Mouse (Mus musculus): ENCODE measurements around the gene Sv2a. TPM values are rescaled to one million over a fixed set of nuclear protein-coding genes. Genes with fewer than 3 reads are reported as not detected.

Sv2a gene
- polyA plus RNA-seq, 1 experiment from 2014 or later, result 3.6 TPM

- Histone ChIP-seq H3K9me3 (ENCODE audit: low read depth, low read length) (no peaks in the 10 kb centered on the region), H3K4me3 (ENCODE audit: low read depth, low read length) (no peak overlapping the region), H3K36me3 (ENCODE audit: insufficient read depth) (peaks cover 57% of the 10 kb centered on the region), H3K4me2 (no peak overlapping the region), H3K4me1 (ENCODE audit: insufficient read depth) (peaks cover 9% of the 10 kb centered on the region; the same call in 1 of the 2 replicates), H3K27me3 (ENCODE audit: insufficient read depth, low read length) (no peaks in the 10 kb centered on the region), H3K9ac (no peak overlapping the region), H3K27ac (ENCODE audit: low read depth) (no peak overlapping the region)
- no peak for TF ChIP-seq CTCF (IDR thresholded peaks at IDR 0.05; ENCODE audit: low read depth)
- ATAC-seq (ENCODE audit: insufficient read depth), result no peak
- no peak for DNase-seq
- WGBS, result 77% methylated on average over 8 of the region's 8 CpGs
These were observed 25.4 kb upstream of the Sv2a start for GRCm38 (mm10) chr3:96155501-96155900.

GRCm38 (mm10) chr3:96159820-96160219, 21.1 kb upstream of the Sv2a start:
- WGBS, result 66% methylated on average over 4 of the region's 4 CpGs
- no peaks in the 10 kb centered on the region for H3K9me3 ChIP-seq (ENCODE audit: low read depth, low read length)
- DNase-seq (no peak), ATAC-seq (ENCODE audit: insufficient read depth) (no peak)
- H3K9ac ChIP-seq, result no peak overlapping the region
- no peaks in the 10 kb centered on the region for H3K27me3 ChIP-seq (ENCODE audit: insufficient read depth, low read length)
- H3K4me3 ChIP-seq (ENCODE audit: low read depth, low read length), result no peak overlapping the region
- H3K36me3 ChIP-seq (ENCODE audit: insufficient read depth), result peaks cover 16% of the 10 kb centered on the region
- TF ChIP-seq CTCF (IDR thresholded peaks at IDR 0.05; ENCODE audit: low read depth), result no peak
- 0 out of 2 replicates have a peak overlapping the region, but pooled peaks have one; percentile 5 for H3K27ac ChIP-seq (ENCODE audit: low read depth)
- H3K4me2 ChIP-seq, result peak overlapping the region; percentile 92; the same call in 1 of the 2 replicates
- H3K4me1 ChIP-seq (ENCODE audit: insufficient read depth), result peaks cover 10% of the 10 kb centered on the region

- Histone ChIP-seq H3K36me3 (ENCODE audit: insufficient read depth) (peaks cover 11% of the 10 kb centered on the region), H3K4me3 (ENCODE audit: low read depth, low read length) (no peak overlapping the region), H3K4me2 (peak overlapping the region; percentile 92), H3K9me3 (ENCODE audit: low read depth, low read length) (no peaks in the 10 kb centered on the region), H3K27me3 (ENCODE audit: insufficient read depth, low read length) (no peaks in the 10 kb centered on the region), H3K9ac (peak overlapping the region; percentile 27; the same call in 1 of the 2 replicates), H3K4me1 (ENCODE audit: insufficient read depth) (peaks cover 10% of the 10 kb centered on the region), H3K27ac (ENCODE audit: low read depth) (peak overlapping the region; percentile 5)
- ATAC-seq (ENCODE audit: insufficient read depth), result peak; percentile 32; the same call in 1 of the 2 replicates
- WGBS, result 37% methylated on average over 4 of the region's 4 CpGs
- peak; percentile 64 for DNase-seq
- TF ChIP-seq CTCF (IDR thresholded peaks at IDR 0.05; ENCODE audit: low read depth), result no peak
These were observed 20.6 kb upstream of the Sv2a start for GRCm38 (mm10) chr3:96160222-96160802.

GRCm38 (mm10) chr3:96160803-96161516, 20.0 kb upstream of the Sv2a start:
- peak; percentile 53 for ATAC-seq (ENCODE audit: insufficient read depth)
- no peak for TF ChIP-seq CTCF (IDR thresholded peaks at IDR 0.05; ENCODE audit: low read depth)
- DNase-seq, result peak; percentile 70
- Histone ChIP-seq H3K4me3 (ENCODE audit: low read depth, low read length) (peak overlapping the region; percentile 47), H3K9me3 (ENCODE audit: low read depth, low read length) (no peaks in the 10 kb centered on the region), H3K27ac (ENCODE audit: low read depth) (peak overlapping the region; percentile 5), H3K27me3 (ENCODE audit: insufficient read depth, low read length) (no peaks in the 10 kb centered on the region), H3K36me3 (ENCODE audit: insufficient read depth) (peaks cover 5% of the 10 kb centered on the region), H3K4me2 (peak overlapping the region; percentile 92), H3K9ac (peak overlapping the region; percentile 62), H3K4me1 (ENCODE audit: insufficient read depth) (peaks cover 10% of the 10 kb centered on the region)
- WGBS, result 3% methylated on average over 12 of the region's 12 CpGs

- WGBS, result 8% methylated on average over 15 of the region's 16 CpGs
- peak within 1 kb of the TSS; percentile 62 for H3K9ac ChIP-seq
- DNase-seq (peak; percentile 75), ATAC-seq (ENCODE audit: insufficient read depth) (peak; percentile 52)
- no peaks in the 10 kb centered on the region for H3K9me3 ChIP-seq (ENCODE audit: low read depth, low read length)
- no peak for TF ChIP-seq CTCF (IDR thresholded peaks at IDR 0.05; ENCODE audit: low read depth)
- peak within 1 kb of the TSS; percentile 47 for H3K4me3 ChIP-seq (ENCODE audit: low read depth, low read length)
- peaks cover 10% of the 10 kb centered on the region for H3K4me1 ChIP-seq (ENCODE audit: insufficient read depth)
- H3K36me3 ChIP-seq (ENCODE audit: insufficient read depth), result no peaks in the 10 kb centered on the region; the same call in 1 of the 2 replicates
- H3K27me3 ChIP-seq (ENCODE audit: insufficient read depth, low read length), result no peaks in the 10 kb centered on the region
- H3K27ac ChIP-seq (ENCODE audit: low read depth), result peak within 1 kb of the TSS; percentile 56
- H3K4me2 ChIP-seq, result peak within 1 kb of the TSS; percentile 92
These were observed 18.8 kb upstream of the Sv2a start, which contains the start of gene Mtmr11 for GRCm38 (mm10) chr3:96161869-96162840. TSS of gene Mtmr11 (plus strand) at chr3:96162004.

- H3K36me3 ChIP-seq (ENCODE audit: insufficient read depth), result no peaks in the 10 kb centered on the region; the same call in 1 of the 2 replicates
- H3K9ac ChIP-seq, result no peak overlapping the region
- WGBS, result 84% methylated on average over 6 of the region's 6 CpGs
- peak overlapping the region; percentile 92 for H3K4me2 ChIP-seq
- H3K9me3 ChIP-seq (ENCODE audit: low read depth, low read length), result no peaks in the 10 kb centered on the region
- H3K27me3 ChIP-seq (ENCODE audit: insufficient read depth, low read length), result no peaks in the 10 kb centered on the region
- peaks cover 10% of the 10 kb centered on the region for H3K4me1 ChIP-seq (ENCODE audit: insufficient read depth)
- ATAC-seq (ENCODE audit: insufficient read depth) (no peak), DNase-seq (no peak)
- H3K4me3 ChIP-seq (ENCODE audit: low read depth, low read length), result no peak overlapping the region
- no peak for TF ChIP-seq CTCF (IDR thresholded peaks at IDR 0.05; ENCODE audit: low read depth)
- no peak overlapping the region for H3K27ac ChIP-seq (ENCODE audit: low read depth)
These were observed 17.9 kb upstream of the Sv2a start for GRCm38 (mm10) chr3:96163040-96163439.

Measured in lung, embryonic 14.5 days (tissue).